8 mouse cellular contexts compared by ENCODE assay signal in genomic region chr10:127189116-127189650, GRCm38 (mm10). TPM values are rescaled to one million over a fixed set of nuclear protein-coding genes. Genes with fewer than 3 reads are reported as not detected.
A peak's percentile ranks its signal among the peaks of the same experiment; 100 is the strongest.
DNase-seq lines count a peak whose midpoint lies in the region; ATAC-seq and TF ChIP-seq lines count a peak whose summit lies in the region.

No protein-coding gene starts in this region.

- TF ChIP-seq EP300 in stomach, postnatal 0 days (optimal IDR thresholded peaks at IDR 0.05) = no peak

- WGBS in lung, adult 2 months = 2% methylated on average over 26 of the region's 26 CpGs
- WGBS in intestine, embryonic 15.5 days = under 1% methylated on average over 26 of the region's 26 CpGs
- WGBS in stomach, postnatal 0 days = under 1% methylated on average over 26 of the region's 26 CpGs

- peaks cover 4% of the 10 kb centered on the region for H3K36me3 ChIP-seq in intestine, embryonic 15.5 days
- peaks cover 2% of the 10 kb centered on the region; the same call in 1 of the 2 replicates for H3K36me3 ChIP-seq in stomach, postnatal 0 days (ENCODE audit: control insufficient read depth, insufficient read depth, low read length)

- no peaks in the 10 kb centered on the region; the same call in 1 of the 2 replicates for H3K27me3 ChIP-seq in intestine, embryonic 15.5 days (replicated peaks)
- H3K27me3 ChIP-seq in stomach, postnatal 0 days (ENCODE audit: control insufficient read depth, insufficient read depth, low read length) = no peaks in the 10 kb centered on the region

- DNase-seq in lung, adult 2 months = peak; percentile 46
- no peak for DNase-seq in lung, postnatal 25 days (ENCODE audit: low spot score)
- peak; percentile 69 for DNase-seq in cerebellum, adult 9-10 months
- peak; percentile 39 for DNase-seq in gastrocnemius, postnatal 14 days
- no peak for DNase-seq in stomach, postnatal 0 days (ENCODE audit: low spot score)
- DNase-seq in left cerebral cortex, postnatal 4 days = no peak

- peak overlapping the region; percentile 78 for H3K9ac ChIP-seq in intestine, embryonic 15.5 days
- H3K9ac ChIP-seq in stomach, postnatal 0 days (ENCODE audit: low read length) = peak overlapping the region; percentile 75

- H3K4me1 ChIP-seq in lung, adult 2 months (ENCODE audit: control insufficient read depth, insufficient read depth, low read length) = no peaks in the 10 kb centered on the region
- peaks cover 27% of the 10 kb centered on the region for H3K4me1 ChIP-seq in intestine, embryonic 15.5 days (replicated peaks)
- no peaks in the 10 kb centered on the region; the same call in 1 of the 2 replicates for H3K4me1 ChIP-seq in stomach, postnatal 0 days (replicated peaks; ENCODE audit: control insufficient read depth, insufficient read depth)

- H3K27ac ChIP-seq in intestine, embryonic 15.5 days = peak overlapping the region; percentile 84
- H3K27ac ChIP-seq in stomach, postnatal 0 days (replicated peaks) = peak overlapping the region; percentile 93

- peak; percentile 45 for ATAC-seq in intestine, embryonic 15.5 days
- ATAC-seq in megakaryocyte, adult 5-6 weeks (ENCODE audit: poor library complexity, severe bottlenecking) = peak; percentile 55
- ATAC-seq in stomach, postnatal 0 days (ENCODE audit: low FRiP score, low TSS enrichment) = no peak; the same call in 1 of the 2 replicates

- 0 out of 2 replicates have a peak, but pooled peaks have one; percentile 11 for TF ChIP-seq POLR2A in lung, adult 2 months (IDR thresholded peaks at IDR 0.05; ENCODE audit: borderline replicate concordance, extremely low read depth, low read depth, low read length)

- H3K4me2 ChIP-seq in intestine, embryonic 15.5 days (replicated peaks) = peak overlapping the region; percentile 91
- H3K4me2 ChIP-seq in stomach, postnatal 0 days (replicated peaks; ENCODE audit: low read depth) = peak overlapping the region; percentile 88

- H3K4me3 ChIP-seq in lung, adult 2 months (replicated peaks; ENCODE audit: extremely low read depth, low read depth, low read length) = peak overlapping the region; percentile 54
- peak overlapping the region; percentile 69 for H3K4me3 ChIP-seq in intestine, embryonic 15.5 days (replicated peaks)
- H3K4me3 ChIP-seq in stomach, postnatal 0 days (ENCODE audit: low read depth, low read length) = peak overlapping the region; percentile 59

- TF ChIP-seq CTCF in lung, adult 2 months (IDR thresholded peaks at IDR 0.05; ENCODE audit: insufficient read depth, low read length) = no peak
- TF ChIP-seq CTCF in stomach, postnatal 0 days (IDR thresholded peaks at IDR 0.05; ENCODE audit: low read depth) = no peak

- intact Hi-C loops in gastrocnemius, postnatal 14 days (cut with DNase I; ENCODE audit: low total_unique reads) = no loop called here
- intact Hi-C loops in left cerebral cortex, postnatal 4 days (cut with DNase I) = no loop called here

- no peaks in the 10 kb centered on the region for H3K9me3 ChIP-seq in intestine, embryonic 15.5 days
- H3K9me3 ChIP-seq in stomach, postnatal 0 days (ENCODE audit: control insufficient read depth, low read length) = no peaks in the 10 kb centered on the region

RNA-seq across cellular contexts. Expression of gene Arhgef25, which starts 0.7 kb away (rescaled TPM):
- 29.1 and 36.7 TPM in 2 replicates for polyA plus RNA-seq in lung, adult 2 months (2012; rRNA removed)
- 10 to 100 TPM; 13.9 to 14.4 TPM for total RNA-seq in gastrocnemius, postnatal 14 days (2021)
- 46.8 and 50.4 TPM in 2 replicates for polyA plus RNA-seq in intestine, embryonic 15.5 days (2015; fragmentation: Nextera tagmentation; extraction: Ambion mirVana)
- total RNA-seq in megakaryocyte, adult 5-6 weeks (2015) = 0.16 TPM in 1 of 2 replicates, not detected in the other
- total RNA-seq in megakaryocyte, adult 5-6 weeks (2017) = 0.41 and 1.0 TPM in 2 replicates
- polyA plus RNA-seq in stomach, postnatal 0 days (2015; fragmentation: Nextera tagmentation; extraction: Ambion mirVana) = 25.3 and 29.7 TPM in 2 replicates
- total RNA-seq in left cerebral cortex, postnatal 4 days (2021) = 10 to 100 TPM; 70.5 to 75.6 TPM

RNA-seq across cellular contexts. Expression of gene Dtx3, which starts 6.3 kb away (rescaled TPM):
- polyA plus RNA-seq in lung, adult 2 months (2012; rRNA removed) = 134 and 157 TPM in 2 replicates
- 10 to 100 TPM; 22.2 to 24.8 TPM for total RNA-seq in gastrocnemius, postnatal 14 days (2021)
- 70.6 and 75.4 TPM in 2 replicates for polyA plus RNA-seq in intestine, embryonic 15.5 days (2015; fragmentation: Nextera tagmentation; extraction: Ambion mirVana)
- 8.2 and 9.2 TPM in 2 replicates for total RNA-seq in megakaryocyte, adult 5-6 weeks (2015)
- 4.5 and 9.1 TPM in 2 replicates for total RNA-seq in megakaryocyte, adult 5-6 weeks (2017)
- 27.8 and 32.9 TPM in 2 replicates for polyA plus RNA-seq in stomach, postnatal 0 days (2015; fragmentation: Nextera tagmentation; extraction: Ambion mirVana)
- total RNA-seq in left cerebral cortex, postnatal 4 days (2021) = 100 to 1,000 TPM; 184 to 207 TPM

RNA-seq across cellular contexts. Expression of gene Slc26a10, which starts 8.7 kb away (rescaled TPM):
- 3.5 and 7.4 TPM in 2 replicates for polyA plus RNA-seq in lung, adult 2 months (2012; rRNA removed)
- 1 to 10 TPM; 3.7 to 7.6 TPM for total RNA-seq in gastrocnemius, postnatal 14 days (2021)
- 0.98 and 1.1 TPM in 2 replicates for polyA plus RNA-seq in intestine, embryonic 15.5 days (2015; fragmentation: Nextera tagmentation; extraction: Ambion mirVana)
- total RNA-seq in megakaryocyte, adult 5-6 weeks (2015) = 0.91 TPM in 1 of 2 replicates, not detected in the other
- total RNA-seq in megakaryocyte, adult 5-6 weeks (2017) = 0.22 and 0.53 TPM in 2 replicates
- polyA plus RNA-seq in stomach, postnatal 0 days (2015; fragmentation: Nextera tagmentation; extraction: Ambion mirVana) = 0.70 and 0.76 TPM in 2 replicates
- total RNA-seq in left cerebral cortex, postnatal 4 days (2021) = under 1 TPM; 0.83 to 0.88 TPM

RNA-seq across cellular contexts. Expression of gene Pip4k2c, which starts 22.2 kb away (rescaled TPM):
- polyA plus RNA-seq in lung, adult 2 months (2012; rRNA removed) = 36.6 and 45.7 TPM in 2 replicates
- total RNA-seq in gastrocnemius, postnatal 14 days (2021) = 1 to 10 TPM; 6.3 to 7.6 TPM
- 33.7 and 35.0 TPM in 2 replicates for polyA plus RNA-seq in intestine, embryonic 15.5 days (2015; fragmentation: Nextera tagmentation; extraction: Ambion mirVana)
- 9.6 and 12.0 TPM in 2 replicates for total RNA-seq in megakaryocyte, adult 5-6 weeks (2015)
- 13.2 and 17.8 TPM in 2 replicates for total RNA-seq in megakaryocyte, adult 5-6 weeks (2017)
- 23.2 and 26.0 TPM in 2 replicates for polyA plus RNA-seq in stomach, postnatal 0 days (2015; fragmentation: Nextera tagmentation; extraction: Ambion mirVana)
- total RNA-seq in left cerebral cortex, postnatal 4 days (2021) = 10 to 100 TPM; 23.8 to 25.0 TPM

RNA-seq across cellular contexts. Expression of gene B4galnt1, which starts 24.2 kb away (rescaled TPM):
- polyA plus RNA-seq in lung, adult 2 months (2012; rRNA removed) = 70.8 and 81.2 TPM in 2 replicates
- 1 to 10 TPM; 1.5 to 1.9 TPM for total RNA-seq in gastrocnemius, postnatal 14 days (2021)
- polyA plus RNA-seq in intestine, embryonic 15.5 days (2015; fragmentation: Nextera tagmentation; extraction: Ambion mirVana) = 52.5 and 55.2 TPM in 2 replicates
- 113 TPM in 2 replicates for total RNA-seq in megakaryocyte, adult 5-6 weeks (2015)
- total RNA-seq in megakaryocyte, adult 5-6 weeks (2017) = 67.7 and 75.5 TPM in 2 replicates
- 45.9 and 65.4 TPM in 2 replicates for polyA plus RNA-seq in stomach, postnatal 0 days (2015; fragmentation: Nextera tagmentation; extraction: Ambion mirVana)
- 100 to 1,000 TPM in 1 of 2 experiments, 10 to 100 TPM in 1; 99.8 to 109 TPM for total RNA-seq in left cerebral cortex, postnatal 4 days (2021)

Comparison
In these comparisons a context has a peak if more than half of its experiments do, and no peak if none do; other contexts are left out.
1. DNase-seq: peak in lung, adult 2 months (single experiment), cerebellum, adult 9-10 months (single experiment) and gastrocnemius, postnatal 14 days (single experiment); none in lung, postnatal 25 days (single experiment), stomach, postnatal 0 days (single experiment) and left cerebral cortex, postnatal 4 days (single experiment).
2. RNA of gene Arhgef25, which starts 0.7 kb away (total RNA-seq): 70.5 to 75.6 TPM in left cerebral cortex, postnatal 4 days and 13.9 to 14.4 TPM in gastrocnemius, postnatal 14 days; 0.16 to 1.0 TPM in megakaryocyte, adult 5-6 weeks; every median in the first group is over 4 times any median in the second.
3. RNA of gene Dtx3, which starts 6.3 kb away (total RNA-seq): 184 to 207 TPM in left cerebral cortex, postnatal 4 days; 22.2 to 24.8 TPM in gastrocnemius, postnatal 14 days and 4.5 to 9.2 TPM in megakaryocyte, adult 5-6 weeks; every median in the first group is over 4 times any median in the second.
4. Peak in every context shown above with its lines, with median percentiles within 50 percentile points of each other: H3K4me3 ChIP-seq.